Mouse (Mus musculus) G1E (cell line): Measurements from ENCODE around the gene Nktr.

Experiments
- CTCF ChIP-seq: IDR thresholded peaks from 2 replicates; pipeline ENCODE4 v1.5.1; 2012; ENCODE audit warnings: low read depth, low read length, inconsistent platforms, mixed read lengths
- GATA1 ChIP-seq: IDR thresholded peaks from 2 replicates; pipeline ENCODE4 v1.6.1; 2012; ENCODE audit warnings: borderline replicate concordance, low read length, inconsistent platforms, mixed read lengths
- GATA2 ChIP-seq: IDR thresholded peaks from 2 replicates; pipeline ENCODE4 v1.6.1; 2012; ENCODE audit warnings: low read depth, low read length, inconsistent platforms, borderline replicate concordance
- POLR2AphosphoS5 ChIP-seq: IDR thresholded peaks from 2 replicates; pipeline ENCODE4 v1.6.1; 2012; ENCODE audit warnings: low read depth, low read length, inconsistent platforms; ENCODE audit not compliant: insufficient replicate concordance
- TAL1 ChIP-seq: conservative IDR thresholded peaks from 2 replicates; pipeline ENCODE4 v1.6.1; 2012; ENCODE audit warnings: low read depth, low read length, inconsistent platforms, mixed read lengths

DNA sequence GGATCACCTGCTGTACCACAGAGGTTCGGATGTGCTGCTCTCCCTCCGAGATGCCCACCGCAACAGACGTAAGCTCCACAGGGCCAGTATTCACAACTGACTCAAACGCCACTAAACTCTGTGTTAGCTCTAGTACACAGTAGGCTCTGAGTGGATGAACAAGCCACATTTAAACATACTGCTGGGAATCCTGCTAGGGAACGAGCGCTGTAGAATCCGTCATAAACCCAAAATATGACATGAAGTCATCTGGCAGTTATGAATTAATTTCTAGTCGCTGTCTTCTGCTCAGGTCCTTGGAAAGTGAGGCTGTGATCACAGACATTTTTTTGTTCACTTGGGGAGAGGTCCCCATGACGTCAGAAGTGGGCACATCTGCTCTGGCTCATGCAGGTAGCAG lies 57.0 kb downstream of the Nktr start:
- TF ChIP-seq GATA1: no peak
- no peak for TF ChIP-seq CTCF
- TF ChIP-seq TAL1: no peak
- TF ChIP-seq POLR2AphosphoS5: no peak
- TF ChIP-seq GATA2: no peak
